Mouse (Mus musculus) kidney, adult 2 months (tissue): Measurements from ENCODE around the gene Ddah2. TPM values are rescaled to one million over a fixed set of nuclear protein-coding genes. Genes with fewer than 3 reads are reported as not detected.
"Not testable (repeated sequence)": the region's sequence is repeated elsewhere in the genome, so short reads cannot be mapped to it uniquely, and the experiment has no call there.

Source experiments
- DNase-seq: peaks from one replicate; pipeline ENCODE4 v3.0.0; 2021
- H3K27ac ChIP-seq: fragments of 200-500 bp; 2 replicates; pipeline ENCODE4 v1.5.1; 2012; ENCODE audit warnings: low read depth, low read length, control low read depth, inconsistent platforms; ENCODE audit not compliant: insufficient read depth
- H3K27me3 ChIP-seq: fragments of 200-500 bp; replicated peaks from 2 replicates; pipeline ENCODE4 v1.6.1; 2012; ENCODE audit warnings: mild to moderate bottlenecking, moderate library complexity, low read length, inconsistent platforms; ENCODE audit not compliant: control insufficient read depth, insufficient read depth
- H3K36me3 ChIP-seq: fragments of 200-500 bp; 2 replicates; pipeline ENCODE4 v1.6.1; 2012; ENCODE audit warnings: mild to moderate bottlenecking, moderate library complexity, low read length, inconsistent platforms; ENCODE audit not compliant: control insufficient read depth, insufficient read depth
- H3K4me1 ChIP-seq: fragments of 200-500 bp; 2 replicates; pipeline ENCODE4 v1.6.1; 2011; ENCODE audit warnings: low read length; ENCODE audit not compliant: control insufficient read depth, insufficient read depth
- H3K4me3 ChIP-seq: fragments of 200-500 bp; 2 replicates; pipeline ENCODE4 v1.5.1; 2011; ENCODE audit warnings: mild to moderate bottlenecking, low read depth, low read length, control low read depth; ENCODE audit not compliant: insufficient read depth
- CTCF ChIP-seq: fragments of 200-500 bp; conservative IDR thresholded peaks from 2 replicates; pipeline ENCODE4 v1.5.1; 2011; ENCODE audit warnings: low read depth, mild to moderate bottlenecking, control low read depth, low read length, moderate library complexity, mixed read lengths; ENCODE audit not compliant: insufficient read depth, insufficient read length
- POLR2A ChIP-seq: fragments of 200-500 bp; IDR thresholded peaks from one replicate; pipeline ENCODE4 v1.6.1; 2011; ENCODE audit warnings: low read depth, low read length, control low read depth
- whole genome bisulfite sequencing: fragments of 180-500 bp; shearing (Covaris S2); methylation state at CpG from one replicate; pipeline ENCODE4 v1.1.7; 2018; 5-methylcytosine and 5-hydroxymethylcytosine counted together
- polyA plus RNA-seq: library from polyadenylated mRNA; depleted of rRNA; stranded (reverse); fragments of >200 nt; gene quantifications from 2 replicates; pipeline ENCODE4 v1.2.3, GENCODE M21; 2012

The Ddah2 gene
- polyA plus RNA-seq, 1 experiment = 37.7 TPM

- H3K4me3 ChIP-seq = no peak overlapping the region
- TF ChIP-seq CTCF (no peak), POLR2A (no peak)
- DNase-seq = no peak
- H3K4me1 ChIP-seq = no peaks in the 10 kb centered on the region
- WGBS = 61% methylated on average over 2 of the region's 2 CpGs
- H3K27me3 ChIP-seq = no peaks in the 10 kb centered on the region
- H3K36me3 ChIP-seq = no peaks in the 10 kb centered on the region
- no peak overlapping the region for H3K27ac ChIP-seq
These were observed 30.5 kb upstream of the Ddah2 start for GRCm38 (mm10) chr17:35028315-35028714.

- no peak overlapping the region for H3K4me3 ChIP-seq
- no peak overlapping the region for H3K27ac ChIP-seq
- no peaks in the 10 kb centered on the region for H3K4me1 ChIP-seq
- WGBS = 39% methylated on average over 19 of the region's 19 CpGs
- TF ChIP-seq POLR2A (no peak), CTCF (peak; percentile 71)
- DNase-seq = peak; percentile 35
- H3K36me3 ChIP-seq = no peaks in the 10 kb centered on the region
- no peaks in the 10 kb centered on the region for H3K27me3 ChIP-seq
These were observed 28.9 kb upstream of the Ddah2 start for GRCm38 (mm10) chr17:35029691-35030532.

- H3K27me3 ChIP-seq = no peaks in the 10 kb centered on the region
- H3K4me1 ChIP-seq = no peaks in the 10 kb centered on the region
- TF ChIP-seq POLR2A (no peak), CTCF (no peak)
- H3K4me3 ChIP-seq = no peak overlapping the region
- no peak for DNase-seq
- H3K36me3 ChIP-seq = no peaks in the 10 kb centered on the region
- H3K27ac ChIP-seq = no peak overlapping the region
- WGBS = 89% methylated on average over 11 of the region's 11 CpGs
These were observed 27.6 kb upstream of the Ddah2 start for GRCm38 (mm10) chr17:35031272-35031671.

GRCm38 (mm10) chr17:35031880-35032279 lies 27.0 kb upstream of the Ddah2 start:
- no peak for DNase-seq
- TF ChIP-seq CTCF (no peak), POLR2A (no peak)
- no peak overlapping the region for H3K27ac ChIP-seq
- no peaks in the 10 kb centered on the region for H3K27me3 ChIP-seq
- no peak overlapping the region for H3K4me3 ChIP-seq
- H3K4me1 ChIP-seq = no peaks in the 10 kb centered on the region
- H3K36me3 ChIP-seq = no peaks in the 10 kb centered on the region
- WGBS = 85% methylated on average over 7 of the region's 7 CpGs

- no peak for DNase-seq
- TF ChIP-seq CTCF = no peak
- no peak for TF ChIP-seq POLR2A
- H3K27me3 ChIP-seq = no peaks in the 10 kb centered on the region
- H3K4me3 ChIP-seq = no peak overlapping the region
- no peak overlapping the region for H3K27ac ChIP-seq
- no peaks in the 10 kb centered on the region for H3K4me1 ChIP-seq
- no peaks in the 10 kb centered on the region for H3K36me3 ChIP-seq
- 77% methylated on average over 8 of the region's 8 CpGs for WGBS
These were observed 26.4 kb upstream of the Ddah2 start for GRCm38 (mm10) chr17:35032323-35032870.

- H3K27ac ChIP-seq, H3K4me3 ChIP-seq, DNase-seq, H3K4me1 ChIP-seq, H3K27me3 ChIP-seq, H3K36me3 ChIP-seq: not testable (repeated sequence)
- WGBS = 70% methylated on average over 1 of the region's 1 CpGs
These were observed 25.1 kb upstream of the Ddah2 start for GRCm38 (mm10) chr17:35033703-35034102.

GRCm38 (mm10) chr17:35034896-35035295 lies 23.9 kb upstream of the Ddah2 start:
- Histone ChIP-seq H3K27me3 (no peaks in the 10 kb centered on the region), H3K4me3 (no peak overlapping the region), H3K36me3 (no peaks in the 10 kb centered on the region), H3K27ac (no peak overlapping the region), H3K4me1 (no peaks in the 10 kb centered on the region)
- no peak for DNase-seq
- WGBS = 63% methylated on average over 6 of the region's 6 CpGs
- TF ChIP-seq CTCF (no peak), POLR2A (no peak)
